Mouse (Mus musculus) myocyte (in vitro differentiated cells): ENCODE results near the gene Arntl.
A peak's percentile ranks its signal among the peaks of the same experiment; 100 is the strongest.

ENCODE experiments used
- MYOD1 ChIP-seq, 3 experiments: IDR thresholded peaks; one replicate each; pipeline ENCODE4 v1.6.1; 2011; ENCODE audit warnings: control low read depth in 2 of 3, low read depth in 2 of 3, mild to moderate bottlenecking in 2 of 3, moderate library complexity in 1 of 3; ENCODE audit not compliant: insufficient read length in 2 of 3, control insufficient read depth in 1 of 3
- POLR2A ChIP-seq: IDR thresholded peaks from one replicate; pipeline ENCODE4 v1.6.1; 2011; ENCODE audit warnings: low read depth, mild to moderate bottlenecking, control low read depth, moderate library complexity; ENCODE audit not compliant: insufficient read length
- POLR2AphosphoS2 ChIP-seq: IDR thresholded peaks from one replicate; pipeline ENCODE4 v1.6.1; 2011; ENCODE audit warnings: low read depth, control low read depth; ENCODE audit not compliant: insufficient read length
- USF1 ChIP-seq: IDR thresholded peaks from one replicate; pipeline ENCODE4 v1.6.1; 2011; ENCODE audit warnings: low read depth, mild to moderate bottlenecking, control low read depth, moderate library complexity

DNA sequence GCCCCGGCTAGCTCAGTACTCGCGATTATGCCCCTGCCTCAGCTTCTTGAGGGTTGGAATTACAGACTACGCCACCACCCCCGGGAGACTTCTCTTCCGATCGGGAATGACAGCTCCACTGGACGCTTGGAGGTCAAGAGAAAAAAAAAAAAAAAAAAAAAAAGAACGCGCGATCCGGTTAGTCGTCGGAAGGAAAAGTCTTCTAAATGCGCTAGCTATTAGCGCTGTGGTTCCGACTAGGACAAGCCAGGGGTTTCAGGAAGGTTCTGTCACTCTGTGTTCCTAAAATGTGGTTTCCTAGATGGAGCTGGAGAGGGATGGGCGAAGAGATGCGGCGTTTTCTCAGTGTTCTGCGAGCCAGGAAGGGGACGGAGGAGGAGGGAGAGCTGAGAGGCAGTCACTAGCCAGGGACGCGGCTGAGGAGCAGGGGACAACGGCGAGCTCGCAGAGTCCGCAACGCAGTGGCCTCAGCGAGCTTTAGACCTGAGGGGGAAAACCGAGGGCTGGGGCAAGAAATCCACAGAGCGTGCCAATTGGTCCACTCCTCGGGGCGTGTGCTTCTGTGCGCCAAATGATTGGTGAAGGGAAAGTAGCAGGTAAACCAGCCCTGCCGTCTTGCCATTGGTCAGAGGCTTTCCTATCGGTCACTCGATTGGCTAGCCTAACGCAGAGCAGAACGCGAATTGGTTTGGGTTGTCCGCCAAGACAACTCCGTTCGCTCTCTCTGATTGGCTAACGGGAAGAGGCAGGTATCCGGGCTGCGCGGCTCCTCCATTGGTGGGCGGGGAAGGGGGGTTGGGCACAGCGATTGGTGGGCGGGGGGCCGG lies at the start of gene Arntl:
- TF ChIP-seq POLR2A (peak; percentile 93), POLR2AphosphoS2 (peak; percentile 90), USF1 (no peak), MYOD1 (IDR thresholded peaks at IDR 0.05; ENCODE audit: control insufficient read depth in 1 of 3, insufficient read length in 2 of 3, low read depth in 2 of 3) (no peak)
